Mouse (Mus musculus): Measurements from ENCODE around the gene Gm10961. TPM values are rescaled to one million over a fixed set of nuclear protein-coding genes. Genes with fewer than 3 reads are reported as not detected.
A peak's percentile ranks its signal among the peaks of the same experiment; 100 is the strongest.

Gene Gm10961
- polyA plus RNA-seq, 1 experiment from 2014 or later, result not detected

GRCm38 (mm10) chr3:107597134-107597533, 34.0 kb upstream of the Gm10961 start:
- no peaks in the 10 kb centered on the region for H3K36me3 ChIP-seq (ENCODE audit: insufficient read depth, low read length)
- DNase-seq (ENCODE audit: low spot score), result no peak
- H3K9me3 ChIP-seq (replicated peaks; ENCODE audit: low read length), result no peaks in the 10 kb centered on the region
- no peak overlapping the region for H3K4me3 ChIP-seq (replicated peaks; ENCODE audit: low read depth, low read length)
- H3K27ac ChIP-seq, result no peak overlapping the region
- WGBS, result 2% methylated on average over 21 of the region's 24 CpGs
- H3K27me3 ChIP-seq (ENCODE audit: insufficient read depth, low read length), result peaks cover 73% of the 10 kb centered on the region
- no peak overlapping the region for H3K9ac ChIP-seq (ENCODE audit: low read depth, low read length)
- H3K4me1 ChIP-seq (replicated peaks; ENCODE audit: insufficient read depth, low read length), result peaks cover 4% of the 10 kb centered on the region
- no peak for TF ChIP-seq CTCF (IDR thresholded peaks at IDR 0.05; ENCODE audit: low read depth)
- ATAC-seq (replicated peaks; ENCODE audit: low FRiP score, low read depth), result no peak
- H3K4me2 ChIP-seq (ENCODE audit: low read length), result no peak overlapping the region

GRCm38 (mm10) chr3:107597586-107598389, 33.3 kb upstream of the Gm10961 start:
- no peak overlapping the region for H3K4me3 ChIP-seq (replicated peaks; ENCODE audit: low read depth, low read length)
- H3K27me3 ChIP-seq (ENCODE audit: insufficient read depth, low read length), result peaks cover 71% of the 10 kb centered on the region
- 11% methylated on average over 22 of the region's 22 CpGs for WGBS
- no peaks in the 10 kb centered on the region for H3K9me3 ChIP-seq (replicated peaks; ENCODE audit: low read length)
- no peak for ATAC-seq (replicated peaks; ENCODE audit: low FRiP score, low read depth)
- H3K9ac ChIP-seq (ENCODE audit: low read depth, low read length), result no peak overlapping the region
- H3K27ac ChIP-seq, result no peak overlapping the region
- peaks cover 4% of the 10 kb centered on the region for H3K4me1 ChIP-seq (replicated peaks; ENCODE audit: insufficient read depth, low read length)
- H3K36me3 ChIP-seq (ENCODE audit: insufficient read depth, low read length), result no peaks in the 10 kb centered on the region
- DNase-seq (ENCODE audit: low spot score), result no peak
- peak; percentile 23; the same call in 1 of the 2 replicates for TF ChIP-seq CTCF (IDR thresholded peaks at IDR 0.05; ENCODE audit: low read depth)
- H3K4me2 ChIP-seq (ENCODE audit: low read length), result no peak overlapping the region

- TF ChIP-seq CTCF (IDR thresholded peaks at IDR 0.05; ENCODE audit: low read depth), result no peak
- H3K27me3 ChIP-seq (ENCODE audit: insufficient read depth, low read length), result peaks cover 48% of the 10 kb centered on the region
- no peak overlapping the region for H3K4me3 ChIP-seq (replicated peaks; ENCODE audit: low read depth, low read length)
- no peak overlapping the region for H3K27ac ChIP-seq
- H3K36me3 ChIP-seq (ENCODE audit: insufficient read depth, low read length), result no peaks in the 10 kb centered on the region
- no peak overlapping the region for H3K4me2 ChIP-seq (ENCODE audit: low read length)
- H3K9me3 ChIP-seq (replicated peaks; ENCODE audit: low read length), result no peaks in the 10 kb centered on the region
- ATAC-seq (replicated peaks; ENCODE audit: low FRiP score, low read depth) (no peak), DNase-seq (ENCODE audit: low spot score) (no peak)
- 60% methylated on average over 6 of the region's 6 CpGs for WGBS
- H3K4me1 ChIP-seq (replicated peaks; ENCODE audit: insufficient read depth, low read length), result peaks cover 4% of the 10 kb centered on the region
- H3K9ac ChIP-seq (ENCODE audit: low read depth, low read length), result no peak overlapping the region
These were observed 31.0 kb upstream of the Gm10961 start for GRCm38 (mm10) chr3:107600127-107600526.

DNA sequence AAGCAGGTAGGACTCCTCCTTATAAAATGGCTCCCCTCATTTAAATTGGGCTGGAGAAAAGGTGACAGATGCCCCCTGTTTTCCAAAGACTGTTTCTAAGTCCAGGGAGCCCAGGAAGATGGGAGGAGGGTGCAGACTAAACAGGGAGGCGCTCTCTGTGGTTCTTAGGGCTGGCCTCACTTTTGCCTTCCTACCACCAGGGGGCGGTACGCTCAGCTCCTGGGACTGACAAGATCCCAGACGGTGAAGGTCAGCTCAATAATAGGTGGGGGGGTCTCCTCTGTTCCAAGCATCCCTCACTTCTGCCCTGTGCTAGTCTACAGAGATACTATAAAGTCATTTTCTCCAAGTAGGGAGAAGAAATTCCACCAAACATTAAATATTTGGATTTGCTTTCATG, 25.8 kb upstream of the Gm10961 start:
- no peaks in the 10 kb centered on the region for H3K4me1 ChIP-seq (replicated peaks; ENCODE audit: insufficient read depth, low read length)
- H3K27me3 ChIP-seq (ENCODE audit: insufficient read depth, low read length), result peaks cover 8% of the 10 kb centered on the region; the same call in 1 of the 2 replicates
- no peak overlapping the region for H3K4me3 ChIP-seq (replicated peaks; ENCODE audit: low read depth, low read length)
- ATAC-seq (replicated peaks; ENCODE audit: low FRiP score, low read depth) (peak; percentile 41; the same call in 1 of the 2 replicates), DNase-seq (ENCODE audit: low spot score) (peak; percentile 77)
- no peak overlapping the region for H3K4me2 ChIP-seq (ENCODE audit: low read length)
- WGBS, result 14% methylated on average over 4 of the region's 4 CpGs
- H3K9me3 ChIP-seq (replicated peaks; ENCODE audit: low read length), result no peaks in the 10 kb centered on the region
- TF ChIP-seq CTCF (IDR thresholded peaks at IDR 0.05; ENCODE audit: low read depth), result peak; percentile 88
- no peak overlapping the region for H3K27ac ChIP-seq
- H3K9ac ChIP-seq (ENCODE audit: low read depth, low read length), result no peak overlapping the region
- H3K36me3 ChIP-seq (ENCODE audit: insufficient read depth, low read length), result no peaks in the 10 kb centered on the region

GRCm38 (mm10) chr3:107607221-107607620, 23.9 kb upstream of the Gm10961 start:
- WGBS, result 69% methylated on average over 8 of the region's 8 CpGs
- DNase-seq (ENCODE audit: low spot score) (no peak), ATAC-seq (replicated peaks; ENCODE audit: low FRiP score, low read depth) (no peak)
- H3K27me3 ChIP-seq (ENCODE audit: insufficient read depth, low read length), result no peaks in the 10 kb centered on the region
- no peak overlapping the region for H3K4me3 ChIP-seq (replicated peaks; ENCODE audit: low read depth, low read length)
- no peak overlapping the region for H3K9ac ChIP-seq (ENCODE audit: low read depth, low read length)
- H3K27ac ChIP-seq, result no peak overlapping the region
- peaks cover 5% of the 10 kb centered on the region; the same call in 1 of the 2 replicates for H3K36me3 ChIP-seq (ENCODE audit: insufficient read depth, low read length)
- no peaks in the 10 kb centered on the region for H3K4me1 ChIP-seq (replicated peaks; ENCODE audit: insufficient read depth, low read length)
- H3K4me2 ChIP-seq (ENCODE audit: low read length), result no peak overlapping the region
- no peaks in the 10 kb centered on the region for H3K9me3 ChIP-seq (replicated peaks; ENCODE audit: low read length)
- no peak for TF ChIP-seq CTCF (IDR thresholded peaks at IDR 0.05; ENCODE audit: low read depth)

GRCm38 (mm10) chr3:107608808-107609207, 22.3 kb upstream of the Gm10961 start:
- H3K9ac ChIP-seq (ENCODE audit: low read depth, low read length), result no peak overlapping the region

More at GRCm38 (mm10) chr3:107608808-107609207, 22.3 kb upstream of the Gm10961 start:
- Histone ChIP-seq H3K36me3 (ENCODE audit: insufficient read depth, low read length) (peaks cover 18% of the 10 kb centered on the region), H3K27me3 (ENCODE audit: insufficient read depth, low read length) (no peaks in the 10 kb centered on the region), H3K4me3 (replicated peaks; ENCODE audit: low read depth, low read length) (no peak overlapping the region), H3K9me3 (replicated peaks; ENCODE audit: low read length) (no peaks in the 10 kb centered on the region), H3K27ac (no peak overlapping the region), H3K4me1 (replicated peaks; ENCODE audit: insufficient read depth, low read length) (no peaks in the 10 kb centered on the region), H3K4me2 (ENCODE audit: low read length) (no peak overlapping the region)
- DNase-seq (ENCODE audit: low spot score) (no peak), ATAC-seq (replicated peaks; ENCODE audit: low FRiP score, low read depth) (no peak)
- TF ChIP-seq CTCF (IDR thresholded peaks at IDR 0.05; ENCODE audit: low read depth), result no peak
- 62% methylated on average over 4 of the region's 4 CpGs for WGBS

Measured in kidney, postnatal 0 days (tissue).